Mouse (Mus musculus) megakaryocyte, embryonic 14.5 days (primary cell): ENCODE results near the gene Col4a4. TPM values are rescaled to one million over a fixed set of nuclear protein-coding genes. Genes with fewer than 3 reads are reported as not detected.

Experiments
- H3K27me3 ChIP-seq: replicated peaks from 2 replicates; pipeline ENCODE3; 2012; ENCODE audit warnings: inconsistent platforms
- H3K36me3 ChIP-seq: replicated peaks from 2 replicates; pipeline ENCODE3; 2012; ENCODE audit warnings: low read length, inconsistent platforms, mixed read lengths
- H3K4me1 ChIP-seq: 2 replicates; pipeline ENCODE4 v1.6.1; 2012; ENCODE audit warnings: inconsistent platforms
- H3K4me3 ChIP-seq: replicated peaks from 2 replicates; pipeline ENCODE3; 2012; ENCODE audit warnings: moderate library complexity, mild to moderate bottlenecking, inconsistent platforms
- H3K9me3 ChIP-seq: 2 replicates; pipeline ENCODE4 v1.6.1; 2012; ENCODE audit warnings: inconsistent platforms
- FLI1 ChIP-seq: IDR thresholded peaks from 2 replicates; pipeline ENCODE4 v1.6.1; 2012; ENCODE audit warnings: low read length, inconsistent platforms, mixed read lengths
- GATA1 ChIP-seq: IDR thresholded peaks from 3 replicates; pipeline ENCODE4 v1.6.1; 2012; ENCODE audit warnings: mixed read lengths, low read length, inconsistent platforms, borderline replicate concordance
- polyA plus RNA-seq: library from polyadenylated mRNA; stranded (reverse); fragments of >175 nt; gene quantifications from 2 replicates; pipeline ENCODE4 v1.2.3, GENCODE M21; 2012; ENCODE audit warnings: low replicate concordance; ENCODE audit not compliant: insufficient read depth

Gene Col4a4
- polyA plus RNA-seq, 1 experiment: 0.01 TPM

- H3K27me3 ChIP-seq: no peaks in the 10 kb centered on the region
- H3K4me1 ChIP-seq: no peaks in the 10 kb centered on the region
- no peak overlapping the region for H3K4me3 ChIP-seq
- peaks cover 31% of the 10 kb centered on the region for H3K36me3 ChIP-seq
- no peaks in the 10 kb centered on the region for H3K9me3 ChIP-seq
- TF ChIP-seq GATA1 (no peak), FLI1 (no peak)
Measured at GRCm38 (mm10) chr1:82433649-82434005, 153.0 kb downstream of the Col4a4 start.

GRCm38 (mm10) chr1:82432919-82433648 is 153.6 kb downstream of the Col4a4 start:
- H3K4me3 ChIP-seq: no peak overlapping the region
- peaks cover 31% of the 10 kb centered on the region for H3K36me3 ChIP-seq
- no peak for TF ChIP-seq FLI1
- TF ChIP-seq GATA1: no peak
- H3K9me3 ChIP-seq: peaks cover under 1% of the 10 kb centered on the region
- no peaks in the 10 kb centered on the region for H3K27me3 ChIP-seq
- H3K4me1 ChIP-seq: no peaks in the 10 kb centered on the region

DNA sequence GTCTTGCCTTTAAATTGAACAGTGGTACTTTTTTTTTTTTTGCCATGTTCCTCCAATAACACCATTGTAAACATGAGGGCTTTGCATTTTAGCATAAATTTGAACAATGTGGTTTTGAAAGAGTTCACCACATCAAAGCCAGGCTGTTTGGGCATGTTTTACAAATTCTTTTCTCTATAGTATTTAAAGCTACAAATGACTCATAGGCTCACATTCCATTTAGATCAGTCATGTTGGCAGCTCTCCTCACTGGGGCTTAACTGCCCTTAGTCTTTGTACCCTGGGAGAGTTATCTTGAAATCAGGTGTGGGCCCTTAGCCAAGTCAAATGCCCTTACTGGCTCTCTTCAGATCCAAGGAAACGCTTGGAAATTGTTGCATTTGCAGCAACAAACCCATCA is 157.6 kb downstream of the Col4a4 start:
- Histone ChIP-seq H3K4me1 (no peaks in the 10 kb centered on the region), H3K27me3 (no peaks in the 10 kb centered on the region), H3K4me3 (no peak overlapping the region), H3K9me3 (peaks cover 9% of the 10 kb centered on the region), H3K36me3 (peaks cover 19% of the 10 kb centered on the region)
- no peak for TF ChIP-seq GATA1
- no peak for TF ChIP-seq FLI1

GRCm38 (mm10) chr1:82427729-82428128 is 158.9 kb downstream of the Col4a4 start:
- Histone ChIP-seq H3K9me3 (peaks cover 9% of the 10 kb centered on the region), H3K36me3 (peaks cover 7% of the 10 kb centered on the region), H3K4me3 (no peak overlapping the region), H3K27me3 (no peaks in the 10 kb centered on the region), H3K4me1 (no peaks in the 10 kb centered on the region)
- TF ChIP-seq FLI1: no peak
- TF ChIP-seq GATA1: no peak

- TF ChIP-seq GATA1: no peak
- no peak for TF ChIP-seq FLI1
- Histone ChIP-seq H3K4me3 (no peak overlapping the region), H3K9me3 (peaks cover 3% of the 10 kb centered on the region; the same call in 1 of the 2 replicates), H3K27me3 (no peaks in the 10 kb centered on the region), H3K36me3 (peaks cover 14% of the 10 kb centered on the region), H3K4me1 (peaks cover 23% of the 10 kb centered on the region)
Measured at GRCm38 (mm10) chr1:82415641-82416040, 171.0 kb downstream of the Col4a4 start.

DNA sequence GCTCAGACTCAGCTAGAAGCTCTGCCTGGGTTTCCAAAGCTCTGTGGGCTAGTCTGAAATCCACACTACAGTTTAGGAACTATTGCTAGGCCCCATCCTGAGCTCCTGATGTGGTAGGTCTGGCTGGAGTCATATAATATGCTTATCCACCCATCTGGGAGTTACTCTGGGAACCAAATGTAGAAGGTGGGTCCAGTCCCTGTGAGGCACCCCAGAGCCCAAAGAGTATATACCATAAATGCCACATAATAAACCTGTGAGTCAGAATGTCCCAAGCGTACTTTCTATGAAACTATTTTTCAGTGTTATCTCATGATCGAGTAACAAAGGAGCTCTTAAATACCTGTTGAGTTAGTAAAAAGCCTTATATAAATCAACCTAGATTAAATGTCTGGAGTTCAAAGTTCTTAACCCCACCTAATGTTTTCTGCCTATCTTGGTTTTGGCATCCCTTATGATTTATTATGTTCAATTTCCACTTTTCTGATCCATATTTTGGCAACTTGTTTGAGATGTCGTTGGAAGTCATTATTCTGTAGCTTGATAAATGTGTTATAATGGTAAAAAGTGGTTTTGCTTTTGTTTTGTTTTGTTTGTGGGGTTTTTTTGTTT is 172.1 kb downstream of the Col4a4 start:
- peaks cover 9% of the 10 kb centered on the region for H3K36me3 ChIP-seq
- TF ChIP-seq GATA1: no peak
- no peak for TF ChIP-seq FLI1
- no peaks in the 10 kb centered on the region for H3K9me3 ChIP-seq
- no peaks in the 10 kb centered on the region for H3K27me3 ChIP-seq
- peaks cover 23% of the 10 kb centered on the region for H3K4me1 ChIP-seq
- H3K4me3 ChIP-seq: no peak overlapping the region

GRCm38 (mm10) chr1:82412085-82412484 is 174.6 kb downstream of the Col4a4 start:
- TF ChIP-seq GATA1 (no peak), FLI1 (no peak)
- Histone ChIP-seq H3K36me3 (peaks cover 15% of the 10 kb centered on the region), H3K4me1 (peaks cover 23% of the 10 kb centered on the region), H3K9me3 (no peaks in the 10 kb centered on the region), H3K27me3 (no peaks in the 10 kb centered on the region), H3K4me3 (peak overlapping the region; percentile 42)

DNA sequence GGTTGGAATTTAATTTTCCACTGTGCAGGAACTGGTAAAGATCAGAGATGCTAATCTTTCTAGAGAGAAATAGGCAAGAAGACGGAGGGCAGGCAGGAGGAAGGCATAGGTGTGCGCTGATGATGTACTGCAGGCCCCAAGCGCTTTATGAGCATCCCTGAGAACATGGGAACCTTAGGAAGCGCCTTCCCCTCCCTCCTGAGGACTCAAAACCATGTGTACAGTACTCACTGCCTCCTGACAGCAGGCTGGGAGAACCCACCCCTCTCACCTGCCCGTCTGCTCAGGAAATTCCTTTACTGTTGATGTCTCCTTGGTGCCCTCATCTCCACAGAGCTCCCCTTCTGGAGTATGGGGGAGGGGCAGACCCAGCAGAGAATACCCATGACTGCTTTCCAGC is 175.1 kb downstream of the Col4a4 start:
- Histone ChIP-seq H3K27me3 (no peaks in the 10 kb centered on the region), H3K36me3 (peaks cover 15% of the 10 kb centered on the region), H3K4me3 (no peak overlapping the region), H3K4me1 (peaks cover 23% of the 10 kb centered on the region), H3K9me3 (no peaks in the 10 kb centered on the region)
- TF ChIP-seq GATA1 (no peak), FLI1 (no peak)

GRCm38 (mm10) chr1:82410548-82410947 is 176.1 kb downstream of the Col4a4 start:
- Histone ChIP-seq H3K9me3 (no peaks in the 10 kb centered on the region), H3K4me3 (no peak overlapping the region), H3K36me3 (peaks cover 15% of the 10 kb centered on the region), H3K4me1 (peaks cover 23% of the 10 kb centered on the region), H3K27me3 (no peaks in the 10 kb centered on the region)
- TF ChIP-seq FLI1 (no peak), GATA1 (no peak)

GRCm38 (mm10) chr1:82409271-82409670 is 177.4 kb downstream of the Col4a4 start:
- no peaks in the 10 kb centered on the region for H3K27me3 ChIP-seq
- H3K4me1 ChIP-seq: peaks cover 23% of the 10 kb centered on the region
- TF ChIP-seq GATA1 (no peak), FLI1 (no peak)
- H3K9me3 ChIP-seq: no peaks in the 10 kb centered on the region
- H3K4me3 ChIP-seq: no peak overlapping the region
- H3K36me3 ChIP-seq: peaks cover 19% of the 10 kb centered on the region

DNA sequence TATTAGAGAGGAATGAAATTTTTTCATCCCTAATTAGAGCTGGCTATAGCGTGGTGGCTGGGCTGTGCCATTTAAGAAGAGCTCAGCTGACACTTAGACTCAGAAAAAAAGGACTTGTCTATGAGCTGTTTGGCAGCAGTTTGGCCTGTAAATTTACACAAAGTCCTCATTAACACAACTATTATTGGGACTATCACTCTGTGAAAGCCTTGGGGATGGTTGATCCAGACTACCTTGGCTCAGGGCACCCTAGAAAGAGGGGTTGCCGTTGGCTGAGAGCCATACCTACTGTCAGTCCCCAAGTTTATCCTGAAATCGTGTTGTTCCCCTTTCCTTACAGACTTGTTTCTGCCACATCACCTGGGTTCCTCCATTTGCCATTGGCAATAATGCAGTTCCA is 178.9 kb downstream of the Col4a4 start:
- peaks cover 19% of the 10 kb centered on the region for H3K36me3 ChIP-seq
- no peaks in the 10 kb centered on the region for H3K27me3 ChIP-seq
- H3K4me3 ChIP-seq: no peak overlapping the region
- H3K4me1 ChIP-seq: peaks cover 18% of the 10 kb centered on the region
- H3K9me3 ChIP-seq: no peaks in the 10 kb centered on the region
- TF ChIP-seq FLI1: no peak
- TF ChIP-seq GATA1: no peak

Other genes with a start within 250 kb of the Col4a4 start
- gene Col4a3, start 72 bp upstream of the Col4a4 start, polyA plus RNA-seq: 0.04 TPM in 1 of 2 replicates, not detected in the other
- 380 and 485 TPM in 2 replicates for gene Mff, start 138.0 kb upstream of the Col4a4 start, polyA plus RNA-seq
- gene Tm4sf20, start 181.6 kb upstream of the Col4a4 start, polyA plus RNA-seq: not detected in 2 replicates
- gene Gm47791, start 184.4 kb upstream of the Col4a4 start, polyA plus RNA-seq: not detected in 2 replicates